Mouse (Mus musculus) embryonic fibroblast, embryonic 13.5 days (primary cell): ENCODE measurements around the gene Ttc12. TPM values are rescaled to one million over a fixed set of nuclear protein-coding genes. Genes with fewer than 3 reads are reported as not detected.

Experiments used
- H3K27ac ChIP-seq: 2 replicates; pipeline ENCODE4 v1.5.1; 2012; ENCODE audit warnings: low read length, control low read depth, inconsistent platforms; ENCODE audit not compliant: insufficient read depth
- H3K4me1 ChIP-seq: 2 replicates; pipeline ENCODE4 v1.6.1; 2011; ENCODE audit warnings: low read length; ENCODE audit not compliant: control insufficient read depth, insufficient read depth
- H3K4me3 ChIP-seq: 2 replicates; pipeline ENCODE4 v1.5.1; 2011; ENCODE audit warnings: mild to moderate bottlenecking, control low read depth, low read length; ENCODE audit not compliant: insufficient read depth
- CTCF ChIP-seq: IDR thresholded peaks from 2 replicates; pipeline ENCODE4 v1.5.1; 2011; ENCODE audit warnings: mild to moderate bottlenecking, control low read depth, low read length, moderate library complexity, borderline replicate concordance; ENCODE audit not compliant: insufficient read depth
- POLR2A ChIP-seq: IDR thresholded peaks from 2 replicates; pipeline ENCODE4 v1.6.1; 2011; ENCODE audit warnings: low read depth, mild to moderate bottlenecking, control low read depth, low read length, moderate library complexity
- polyA plus RNA-seq: library from polyadenylated mRNA; stranded (reverse); fragments of >200 nt; gene quantifications from 2 replicates; pipeline ENCODE4 v1.2.4, GENCODE M21; 2011; ENCODE audit warnings: low read depth; ENCODE audit not compliant: missing spikeins, insufficient read length

The Ttc12 gene
- polyA plus RNA-seq, 1 experiment, result 9.6 TPM

DNA sequence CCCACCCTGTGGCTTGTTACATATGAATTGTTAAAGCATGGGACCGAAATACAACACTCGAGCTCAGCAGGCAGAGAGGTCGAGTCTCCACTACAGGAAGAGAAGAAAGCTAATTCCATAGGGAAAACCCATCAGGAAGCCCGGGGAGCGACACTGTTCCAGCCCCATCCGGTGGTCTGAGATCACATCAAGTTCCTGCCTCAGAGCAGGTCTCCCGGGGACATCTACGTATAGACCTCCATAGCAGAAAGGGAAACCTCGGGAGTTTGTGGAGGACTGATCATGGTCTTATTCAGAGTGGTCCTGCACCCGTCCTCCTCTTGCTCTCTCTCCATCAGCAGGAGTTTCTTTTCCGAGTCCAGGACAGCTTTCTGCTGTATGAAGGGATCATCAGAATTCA is 13.9 kb downstream of the Ttc12 start:
- TF ChIP-seq POLR2A, result no peak
- no peak for TF ChIP-seq CTCF
- Histone ChIP-seq H3K4me3 (no peak overlapping the region), H3K27ac (no peak overlapping the region), H3K4me1 (no peaks in the 10 kb centered on the region)

DNA sequence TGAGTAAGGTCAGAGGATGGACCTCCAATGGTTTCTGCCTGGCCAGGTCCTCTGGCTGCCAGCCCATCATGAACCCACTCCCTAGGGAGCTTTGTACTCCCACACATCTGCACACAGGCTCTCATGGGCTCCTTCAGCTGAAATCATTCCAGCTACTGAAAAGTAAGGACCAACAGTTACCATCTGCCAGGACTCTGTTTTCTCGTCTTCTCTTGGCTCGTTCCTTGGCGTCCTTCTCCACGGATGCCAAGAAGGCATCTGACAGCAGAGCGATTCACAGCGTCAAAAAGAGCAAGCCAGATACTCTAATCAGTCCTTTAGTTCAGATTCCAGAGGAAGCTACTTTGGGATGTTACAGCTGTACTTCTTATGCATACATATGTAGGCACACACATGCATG is 15.1 kb downstream of the Ttc12 start:
- TF ChIP-seq CTCF, result no peak
- no peak for TF ChIP-seq POLR2A
- Histone ChIP-seq H3K27ac (no peak overlapping the region), H3K4me1 (no peaks in the 10 kb centered on the region), H3K4me3 (no peak overlapping the region)

DNA sequence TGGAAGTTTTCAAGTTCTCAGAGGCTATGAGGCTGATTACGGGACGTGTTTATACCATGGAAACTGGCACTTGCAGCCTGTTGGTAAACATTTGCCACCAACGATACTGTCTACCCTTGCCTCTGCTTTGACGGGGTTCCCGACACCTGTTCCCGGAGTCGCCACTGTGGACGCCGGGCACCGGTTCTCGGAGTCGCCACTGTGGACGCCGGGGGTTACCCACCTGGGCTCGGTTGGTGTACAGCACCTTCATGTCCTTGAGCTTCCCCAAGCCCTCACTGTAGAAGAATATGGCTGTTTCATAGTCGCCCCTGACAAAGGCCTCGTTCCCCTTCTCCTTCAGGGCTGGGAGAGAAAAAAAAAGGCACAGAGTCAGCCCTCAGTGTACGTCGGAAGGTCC is 16.0 kb downstream of the Ttc12 start:
- TF ChIP-seq POLR2A, result no peak
- TF ChIP-seq CTCF, result no peak
- H3K4me1 ChIP-seq, result no peaks in the 10 kb centered on the region
- H3K27ac ChIP-seq, result no peak overlapping the region
- no peak overlapping the region for H3K4me3 ChIP-seq

- TF ChIP-seq POLR2A (no peak), CTCF (no peak)
- no peak overlapping the region for H3K4me3 ChIP-seq
- no peak overlapping the region for H3K27ac ChIP-seq
- no peaks in the 10 kb centered on the region for H3K4me1 ChIP-seq
These were observed 29.9 kb downstream of the Ttc12 start for GRCm38 (mm10) chr9:49456136-49456535.

DNA sequence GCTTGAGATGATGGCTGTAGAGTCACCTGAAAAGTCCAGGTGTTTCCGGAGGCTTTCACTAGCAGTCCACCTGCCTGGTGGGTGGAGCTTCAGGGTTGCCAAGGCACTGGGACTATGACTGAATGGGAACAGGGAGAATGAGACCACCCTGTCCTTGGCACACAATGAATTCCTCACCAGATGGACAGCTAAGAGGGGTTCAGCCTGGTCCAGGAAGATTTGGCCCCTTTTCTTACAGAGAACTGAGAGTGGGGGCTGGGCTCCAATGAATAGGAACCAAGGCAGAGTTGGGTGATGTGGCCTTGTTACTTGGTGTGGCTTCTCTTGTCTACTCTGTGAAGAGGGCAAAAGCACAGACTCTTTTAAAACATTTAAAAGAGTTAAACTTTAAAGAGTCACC is 33.6 kb downstream of the Ttc12 start:
- TF ChIP-seq POLR2A (no peak), CTCF (no peak)
- Histone ChIP-seq H3K4me1 (no peaks in the 10 kb centered on the region; the same call in 1 of the 2 replicates), H3K27ac (no peak overlapping the region), H3K4me3 (no peak overlapping the region)

DNA sequence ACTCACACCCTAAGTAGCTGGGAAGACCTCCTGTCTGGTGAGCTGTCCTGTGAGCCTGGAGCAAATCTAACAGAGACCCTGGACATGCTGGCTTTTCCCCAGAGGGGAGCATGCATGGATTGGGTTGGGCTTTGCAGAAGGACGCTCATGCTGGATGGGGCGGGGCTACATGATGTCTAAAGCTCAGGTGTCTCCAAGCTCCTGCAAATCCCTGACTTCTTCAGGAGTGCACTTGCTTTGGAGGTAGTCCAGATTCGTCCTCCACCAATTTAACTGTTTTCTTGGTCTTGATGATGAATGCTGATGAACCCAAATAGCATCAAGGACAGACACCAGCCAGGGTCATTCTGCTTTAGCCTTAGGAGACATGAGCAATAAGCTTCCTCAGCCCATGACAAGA is 35.5 kb downstream of the Ttc12 start:
- Histone ChIP-seq H3K4me1 (no peaks in the 10 kb centered on the region; the same call in 1 of the 2 replicates), H3K4me3 (no peak overlapping the region), H3K27ac (no peak overlapping the region)
- TF ChIP-seq CTCF, result no peak
- no peak for TF ChIP-seq POLR2A

- no peak for TF ChIP-seq POLR2A
- TF ChIP-seq CTCF, result no peak
- Histone ChIP-seq H3K4me3 (no peak overlapping the region), H3K27ac (no peak overlapping the region), H3K4me1 (no peaks in the 10 kb centered on the region)
These were observed 43.4 kb downstream of the Ttc12 start for GRCm38 (mm10) chr9:49442621-49443020.

DNA sequence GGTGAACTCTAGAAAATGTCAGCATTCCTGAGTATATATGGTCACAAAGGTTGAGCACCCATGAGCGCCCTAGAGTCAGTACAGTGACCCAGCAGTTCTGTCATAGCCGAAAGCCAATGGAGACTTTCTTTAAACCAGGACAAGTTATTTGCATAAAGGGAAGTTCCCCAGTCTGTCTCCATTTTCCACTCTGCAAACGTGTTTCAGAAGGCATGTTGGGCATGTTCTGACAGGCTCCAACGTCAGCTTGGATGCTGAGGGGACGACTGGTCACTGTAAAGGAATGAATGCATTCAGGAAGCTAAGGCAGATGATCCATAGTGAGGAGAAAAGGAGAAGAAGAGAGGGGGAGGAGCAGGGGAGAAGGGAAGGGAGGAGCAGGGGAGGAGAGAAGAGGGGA is 58.5 kb downstream of the Ttc12 start:
- H3K4me1 ChIP-seq, result peaks cover 4% of the 10 kb centered on the region; the same call in 1 of the 2 replicates
- no peak overlapping the region for H3K4me3 ChIP-seq
- TF ChIP-seq CTCF (no peak), POLR2A (no peak)
- H3K27ac ChIP-seq, result peak overlapping the region; percentile 87

- TF ChIP-seq CTCF, result no peak
These were observed 59.1 kb downstream of the Ttc12 start, which contains the start of gene Ankk1 for GRCm38 (mm10) chr9:49426921-49427320. Gene Ankk1, minus strand, starts transcription at chr9:49427021.

GRCm38 (mm10) chr9:49425585-49425984 is 60.4 kb downstream of the Ttc12 start:
- Histone ChIP-seq H3K27ac (no peak overlapping the region), H3K4me1 (peaks cover 4% of the 10 kb centered on the region; the same call in 1 of the 2 replicates), H3K4me3 (no peak overlapping the region)
- TF ChIP-seq POLR2A (no peak), CTCF (no peak)

More at GRCm38 (mm10) chr9:49426921-49427320, 59.1 kb downstream of the Ttc12 start, which contains the start of gene Ankk1:
- Histone ChIP-seq H3K4me1 (peaks cover 4% of the 10 kb centered on the region; the same call in 1 of the 2 replicates), H3K4me3 (no peak within 1 kb of the TSS), H3K27ac (peak within 1 kb of the TSS; percentile 87)

DNA sequence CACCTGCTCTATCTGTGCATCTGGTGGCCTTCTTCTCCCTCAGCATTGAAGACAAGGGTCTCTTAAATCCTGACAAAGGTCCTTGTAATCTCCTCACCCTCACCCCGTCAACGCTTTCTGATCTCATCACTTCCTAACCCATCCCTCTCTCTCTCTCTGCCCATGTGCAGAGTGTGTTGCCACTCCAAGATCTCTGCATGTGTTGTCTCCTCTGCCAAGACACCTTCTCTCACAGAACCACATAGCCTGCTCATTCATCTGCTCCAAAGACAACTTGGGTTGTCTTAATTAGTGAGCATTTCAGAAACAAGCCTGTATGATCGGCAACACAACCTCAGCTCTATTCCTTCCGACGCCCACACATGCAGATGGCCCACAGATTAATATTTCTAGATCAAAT is 62.2 kb downstream of the Ttc12 start:
- no peak overlapping the region for H3K4me3 ChIP-seq

More for the DNA sequence above, 62.2 kb downstream of the Ttc12 start:
- TF ChIP-seq POLR2A, result no peak
- no peak for TF ChIP-seq CTCF
- peaks cover 4% of the 10 kb centered on the region; the same call in 1 of the 2 replicates for H3K4me1 ChIP-seq
- no peak overlapping the region for H3K27ac ChIP-seq
